Mouse (Mus musculus): ENCODE results near the gene Sun2. TPM values are rescaled to one million over a fixed set of nuclear protein-coding genes. Genes with fewer than 3 reads are reported as not detected.

Sun2 gene
- total RNA-seq (2015; ENCODE audit: low replicate concordance) (29.6 and 34.0 TPM in 2 replicates), total RNA-seq (2017; ENCODE audit: low replicate concordance) (56.9 and 67.4 TPM in 2 replicates)

DNA sequence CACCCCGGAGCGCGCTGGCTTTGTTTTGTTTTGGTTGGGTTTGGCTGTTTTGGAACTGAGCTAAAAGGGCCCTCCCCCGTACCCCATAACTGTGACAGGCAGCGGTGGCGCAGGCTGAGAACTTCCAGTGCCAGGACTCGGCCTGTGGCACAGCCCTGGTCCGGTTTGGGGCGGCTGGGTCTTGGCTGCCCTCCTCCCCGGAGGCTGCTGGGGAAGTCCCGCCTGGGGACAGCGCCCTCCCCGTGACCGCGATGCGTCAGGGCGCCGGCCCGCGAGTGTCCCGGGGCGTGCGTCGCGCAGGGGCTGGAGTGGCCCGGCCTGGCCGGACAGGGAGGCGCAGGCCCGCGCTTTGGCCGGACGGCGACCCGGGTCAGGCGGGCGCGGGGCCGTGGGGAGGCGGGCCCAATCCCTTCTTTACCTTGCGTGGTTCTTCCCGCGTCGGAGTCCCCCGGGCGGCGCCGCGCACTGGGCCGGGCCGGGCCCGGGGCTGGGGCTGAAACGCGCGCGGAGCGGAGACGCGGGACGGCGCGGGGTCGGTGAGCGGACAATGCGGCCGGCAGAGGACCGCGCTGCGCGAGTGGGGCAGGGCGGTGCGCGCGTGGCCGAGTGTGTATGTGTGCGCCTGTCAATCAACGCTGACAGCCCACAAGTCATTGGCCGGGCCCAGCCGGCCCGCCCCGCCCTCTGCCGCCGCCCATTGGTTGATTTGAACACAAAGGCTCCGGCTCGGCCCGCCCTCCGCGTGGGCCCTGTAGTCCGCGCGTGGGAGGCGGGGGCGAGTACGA, at the start of gene Sun2:
Gene Sun2 (minus strand): TSS at position 616 of the 785 bp plus-strand sequence.
- peak; percentile 85 for ATAC-seq (replicated peaks; ENCODE audit: low FRiP score, poor library complexity, severe bottlenecking)

- ATAC-seq (replicated peaks; ENCODE audit: low FRiP score, poor library complexity, severe bottlenecking): no peak
Observed at GRCm38 (mm10) chr15:79791502-79791901, 49.2 kb upstream of the Sun2 start.

DNA sequence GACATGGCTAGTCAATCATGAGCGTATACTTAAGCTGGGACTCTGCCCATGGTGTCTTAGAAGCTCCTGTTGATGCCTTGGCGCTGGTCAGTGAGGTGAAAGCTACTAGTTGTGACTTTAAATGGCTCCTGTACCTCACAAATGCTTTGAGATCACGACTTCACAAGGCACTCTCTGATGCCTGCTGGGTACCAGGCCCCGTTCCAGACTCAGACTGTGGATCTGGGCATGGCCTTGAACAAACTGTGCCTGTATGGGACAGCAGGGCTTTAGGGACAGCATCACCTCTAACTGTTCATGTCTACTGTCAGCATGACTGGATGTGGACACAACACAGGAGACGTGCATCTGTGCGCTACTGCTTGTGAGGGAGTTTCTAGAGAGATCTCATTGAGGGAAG, 48.6 kb upstream of the Sun2 start:
- no peak for ATAC-seq (replicated peaks; ENCODE audit: low FRiP score, poor library complexity, severe bottlenecking)

DNA sequence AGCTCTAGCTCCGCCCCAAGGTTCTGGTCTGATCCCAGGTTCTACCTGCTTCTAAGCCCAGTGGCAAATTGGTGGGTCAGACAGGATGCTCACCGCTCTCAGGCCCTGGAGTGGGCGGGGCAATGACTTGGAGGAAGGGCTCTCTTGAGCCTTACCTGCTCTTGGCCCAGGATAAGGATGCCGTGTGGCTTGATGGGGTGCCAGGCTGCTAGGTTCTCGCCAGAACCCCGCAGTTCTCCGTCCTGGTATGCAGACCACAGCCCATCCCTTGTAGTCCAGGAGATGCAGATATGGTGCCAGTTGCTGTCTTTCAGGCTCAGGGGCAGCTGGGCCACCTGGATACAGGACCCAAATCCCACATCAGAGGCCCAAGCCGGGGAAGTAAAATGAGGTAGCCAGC, 47.8 kb upstream of the Sun2 start:
- ATAC-seq (replicated peaks; ENCODE audit: low FRiP score, poor library complexity, severe bottlenecking): no peak

DNA sequence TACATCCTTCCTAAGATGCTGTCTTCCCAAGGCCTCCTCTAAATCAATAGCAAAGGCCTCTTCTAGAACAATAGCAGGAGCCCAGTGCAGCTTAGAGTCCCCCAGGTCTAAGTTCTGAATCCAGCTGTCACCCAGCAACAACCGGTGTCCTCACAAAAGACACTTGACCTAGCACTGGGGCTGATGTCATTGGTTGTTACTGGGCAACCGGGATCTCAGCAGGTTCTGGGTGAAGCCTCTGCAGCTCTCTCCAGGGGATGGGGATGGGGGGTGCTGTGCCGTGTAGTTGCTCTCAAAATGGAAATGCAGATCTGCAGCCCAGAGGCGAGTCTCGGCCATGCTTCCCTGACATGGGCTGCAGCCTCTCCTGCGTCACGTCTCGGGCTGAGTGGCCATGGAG, 45.5 kb upstream of the Sun2 start:
- ATAC-seq (replicated peaks; ENCODE audit: low FRiP score, poor library complexity, severe bottlenecking): no peak

- ATAC-seq (replicated peaks; ENCODE audit: low FRiP score, poor library complexity, severe bottlenecking): no peak
Observed at GRCm38 (mm10) chr15:79785056-79785455, 42.7 kb upstream of the Sun2 start.

DNA sequence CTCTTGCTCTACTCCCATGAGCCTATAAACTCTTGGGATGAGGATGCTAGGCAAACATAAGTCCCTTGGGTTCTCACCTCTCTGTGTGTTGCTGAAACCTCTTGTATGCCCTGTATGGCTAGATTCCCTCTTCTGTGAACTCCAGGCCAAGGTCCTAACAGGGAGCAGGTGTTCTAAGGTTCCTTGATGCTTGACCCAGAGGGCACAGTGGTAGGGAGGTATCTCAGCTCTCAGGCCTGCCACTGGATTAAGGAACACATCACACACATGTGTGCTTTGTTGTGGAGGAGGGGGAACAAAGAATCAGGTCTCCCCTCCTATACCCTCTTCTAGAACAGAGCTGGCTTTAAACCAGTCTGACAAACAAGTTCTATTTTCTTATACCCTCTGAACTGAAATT, 35.4 kb upstream of the Sun2 start, which contains the start of gene Dnal4:
Gene Dnal4 (minus strand): TSS at position 101 of the 400 bp plus-strand sequence.
- no peak for ATAC-seq (replicated peaks; ENCODE audit: low FRiP score, poor library complexity, severe bottlenecking)

- ATAC-seq (replicated peaks; ENCODE audit: low FRiP score, poor library complexity, severe bottlenecking): no peak
Observed at GRCm38 (mm10) chr15:79775662-79776061, 33.3 kb upstream of the Sun2 start.

- ATAC-seq (replicated peaks; ENCODE audit: low FRiP score, poor library complexity, severe bottlenecking): peak; percentile 98
Observed at GRCm38 (mm10) chr15:79774117-79775027, 32.0 kb upstream of the Sun2 start.

- no peak for ATAC-seq (replicated peaks; ENCODE audit: low FRiP score, poor library complexity, severe bottlenecking)
Observed at GRCm38 (mm10) chr15:79770629-79771240, 28.4 kb upstream of the Sun2 start.

- ATAC-seq (replicated peaks; ENCODE audit: low FRiP score, poor library complexity, severe bottlenecking): no peak
Observed at GRCm38 (mm10) chr15:79768302-79768701, 26.0 kb upstream of the Sun2 start.

DNA sequence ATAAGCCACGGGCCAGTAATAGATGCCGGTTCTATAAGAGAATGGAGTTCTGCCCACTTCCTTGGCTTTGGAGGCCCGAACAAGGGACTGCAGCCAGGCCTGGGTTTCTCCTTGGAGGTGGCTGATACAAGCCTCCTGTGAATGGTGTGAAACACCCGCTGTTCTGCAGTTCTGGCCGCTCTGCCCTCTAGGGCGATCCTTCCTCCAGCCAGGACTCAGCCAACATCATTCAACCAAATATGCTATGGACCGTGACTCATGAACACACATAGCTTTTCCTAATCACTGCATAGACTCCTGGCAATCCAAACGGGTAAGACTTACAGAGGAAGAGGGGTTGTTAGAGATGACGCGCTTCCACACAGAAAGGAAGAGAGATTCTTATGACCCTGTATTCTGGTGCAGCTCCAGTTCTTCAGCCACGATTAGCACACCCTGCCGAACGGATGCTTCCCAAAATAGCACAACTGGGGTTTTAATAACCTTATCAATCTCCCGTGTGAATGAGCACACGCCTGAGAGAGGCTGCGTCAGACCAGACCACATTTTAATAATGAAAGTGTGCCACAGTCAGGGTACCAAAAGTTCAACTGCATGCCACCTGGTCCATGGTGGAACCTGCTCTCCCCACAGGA, 25.1 kb upstream of the Sun2 start:
- ATAC-seq (replicated peaks; ENCODE audit: low FRiP score, poor library complexity, severe bottlenecking): no peak

- no peak for ATAC-seq (replicated peaks; ENCODE audit: low FRiP score, poor library complexity, severe bottlenecking)
Observed at GRCm38 (mm10) chr15:79766586-79767071, 24.3 kb upstream of the Sun2 start.

DNA sequence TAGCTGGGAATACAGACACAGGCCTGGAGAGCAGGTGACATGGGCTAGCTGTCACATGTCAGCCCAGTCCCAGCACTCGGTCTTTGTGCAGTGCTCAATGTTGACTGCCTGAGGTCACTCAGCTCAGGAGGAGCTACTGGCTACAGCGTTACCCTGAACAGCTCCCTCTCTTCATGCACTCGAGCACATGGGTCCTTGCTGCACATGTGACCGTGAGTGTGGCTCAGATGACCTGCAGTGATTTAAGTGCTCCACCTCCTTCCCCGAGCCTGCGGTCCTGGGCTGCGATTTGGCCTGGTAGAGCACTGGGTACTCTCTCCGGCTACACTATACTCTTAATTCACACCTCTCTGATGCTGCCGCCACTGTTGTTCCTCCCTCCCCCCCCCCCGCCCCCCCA, 23.8 kb upstream of the Sun2 start:
- no peak for ATAC-seq (replicated peaks; ENCODE audit: low FRiP score, poor library complexity, severe bottlenecking)

DNA sequence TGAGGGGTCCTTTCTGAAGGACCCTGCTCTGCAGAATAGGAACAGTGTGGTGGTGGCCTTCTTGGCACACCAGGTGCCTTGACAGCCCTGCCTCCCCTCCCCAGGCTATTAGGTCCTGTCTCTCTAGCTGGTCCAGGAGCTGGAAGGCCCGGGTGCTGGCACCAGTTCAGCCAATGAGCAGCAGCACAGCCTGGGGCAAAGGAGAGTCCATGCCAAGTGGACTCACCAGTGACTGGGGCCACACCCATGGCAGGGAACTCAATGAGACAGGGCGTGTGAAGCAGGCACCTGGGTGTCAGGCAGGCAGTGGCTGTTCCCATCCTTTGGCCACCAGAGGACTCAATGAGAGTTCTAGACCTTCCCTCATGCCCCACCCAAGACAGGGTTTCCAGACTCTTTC, 23.0 kb upstream of the Sun2 start:
- no peak for ATAC-seq (replicated peaks; ENCODE audit: low FRiP score, poor library complexity, severe bottlenecking)

DNA sequence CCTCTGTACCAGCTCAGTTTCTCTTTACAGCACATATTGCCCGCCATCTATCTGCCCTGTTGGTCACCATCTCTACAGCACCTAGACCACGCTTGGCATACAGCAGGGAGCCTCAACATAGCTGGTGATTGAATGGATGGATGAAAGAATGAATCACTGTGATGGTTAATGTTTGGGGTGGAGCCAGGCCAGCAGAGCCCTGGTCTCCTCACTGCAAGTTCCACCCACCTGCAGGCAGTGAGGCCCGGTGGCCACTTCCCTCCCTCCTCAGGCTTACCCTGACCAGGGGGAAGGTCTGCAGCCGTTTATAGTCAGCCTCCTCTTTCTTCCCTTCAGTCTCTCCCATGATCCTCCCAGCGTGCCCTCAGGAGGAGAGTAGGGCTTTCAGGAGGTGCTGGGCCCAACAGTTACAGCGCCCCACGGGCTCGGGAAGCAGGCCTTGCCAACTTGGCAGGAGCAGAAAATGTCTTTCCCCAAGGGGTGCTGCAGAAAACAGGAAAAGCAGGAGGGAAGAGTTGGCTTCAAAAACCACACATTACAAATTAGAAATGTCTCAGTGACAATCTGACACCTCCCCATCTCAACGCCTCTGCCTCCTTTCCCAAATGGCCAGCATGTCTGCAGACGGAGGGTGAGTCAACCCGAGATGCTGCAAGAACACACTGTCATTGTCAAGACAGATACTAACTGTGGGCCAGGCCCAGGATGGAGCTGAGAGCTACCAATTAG, 22.4 kb upstream of the Sun2 start:
- no peak for ATAC-seq (replicated peaks; ENCODE audit: low FRiP score, poor library complexity, severe bottlenecking)

GRCm38 (mm10) chr15:79763601-79764246, 21.4 kb upstream of the Sun2 start:
- ATAC-seq (replicated peaks; ENCODE audit: low FRiP score, poor library complexity, severe bottlenecking): no peak

DNA sequence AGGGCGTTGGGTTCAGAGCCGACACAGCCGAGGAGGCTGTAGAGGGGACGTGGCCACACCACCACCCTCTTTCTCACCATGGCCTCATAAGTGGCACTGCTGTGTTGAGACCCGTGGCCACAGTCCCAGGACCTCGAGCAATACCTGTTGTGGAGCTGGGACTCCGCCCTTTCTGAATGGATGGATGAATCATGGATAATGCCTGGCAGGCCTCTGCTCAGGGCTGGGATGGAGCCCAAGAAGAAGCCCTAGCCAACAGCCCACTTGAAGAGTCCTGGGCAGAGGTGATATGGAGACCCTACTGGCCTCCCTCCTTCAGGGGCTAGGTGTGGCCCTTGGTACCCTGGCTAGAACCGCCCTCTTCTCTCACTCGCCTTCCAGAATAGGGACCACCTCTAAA, 20.7 kb upstream of the Sun2 start:
- no peak for ATAC-seq (replicated peaks; ENCODE audit: low FRiP score, poor library complexity, severe bottlenecking)

- no peak for ATAC-seq (replicated peaks; ENCODE audit: low FRiP score, poor library complexity, severe bottlenecking)
Observed at GRCm38 (mm10) chr15:79760956-79761355, 18.6 kb upstream of the Sun2 start.

All from erythroid progenitor cell, adult 5-6 weeks (primary cell).